Mouse (Mus musculus) liver, embryonic 14 days (tissue): ENCODE measurements around the gene Olfr804. TPM values are rescaled to one million over a fixed set of nuclear protein-coding genes. Genes with fewer than 3 reads are reported as not detected.

Source experiments
- polyA plus RNA-seq: library from polyadenylated mRNA; depleted of rRNA; stranded (reverse); fragments of >200 nt; gene quantifications from 2 replicates; pipeline ENCODE4 v1.2.3, GENCODE M21; 2012; rRNA removed

The Olfr804 gene
- not detected in 2 replicates for polyA plus RNA-seq

DNA sequence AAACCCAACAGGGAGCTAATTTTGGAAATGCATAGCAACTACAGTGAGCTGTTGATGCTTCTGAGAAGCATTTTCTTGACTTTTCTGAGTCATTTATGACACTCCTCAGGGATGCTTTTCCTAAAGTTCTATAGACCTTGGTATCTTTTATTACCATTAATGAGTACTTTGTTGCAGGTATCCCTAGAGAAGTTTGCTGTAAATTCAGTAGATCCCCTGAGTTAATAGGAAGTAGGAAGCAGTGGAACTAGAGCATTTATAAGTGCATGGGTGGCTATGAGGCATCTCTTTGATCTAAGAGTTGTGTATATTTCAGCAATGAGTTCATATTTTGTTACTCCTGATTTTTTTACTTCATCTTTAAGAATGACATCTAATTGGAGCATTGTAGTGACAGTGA, at the start of gene Olfr804:
Gene Olfr804, plus strand, starts transcription at position 301 of the 400 bp plus-strand sequence.

DNA sequence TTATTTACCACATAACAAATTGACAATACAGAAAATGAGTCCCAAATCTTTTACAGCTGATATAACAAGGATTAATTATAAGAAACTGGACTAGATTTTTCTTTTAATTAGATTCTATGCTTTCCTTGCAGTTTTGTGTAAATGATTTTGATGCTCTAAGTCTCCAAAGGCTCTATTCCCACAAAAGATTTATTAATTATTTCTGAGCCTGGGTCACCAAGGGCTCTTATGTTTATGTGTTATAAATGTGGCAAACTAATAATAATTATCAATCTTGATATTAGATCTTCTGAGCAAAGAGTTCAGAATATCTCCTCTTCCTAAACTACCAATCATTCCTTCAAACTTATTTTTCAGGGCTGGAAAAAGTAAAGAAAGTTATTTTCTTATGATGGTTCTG, 45.6 kb upstream of the Olfr804 start, which contains the start of gene Olfr800:
Gene Olfr800, plus strand, starts transcription at position 301 of the 400 bp plus-strand sequence.

DNA sequence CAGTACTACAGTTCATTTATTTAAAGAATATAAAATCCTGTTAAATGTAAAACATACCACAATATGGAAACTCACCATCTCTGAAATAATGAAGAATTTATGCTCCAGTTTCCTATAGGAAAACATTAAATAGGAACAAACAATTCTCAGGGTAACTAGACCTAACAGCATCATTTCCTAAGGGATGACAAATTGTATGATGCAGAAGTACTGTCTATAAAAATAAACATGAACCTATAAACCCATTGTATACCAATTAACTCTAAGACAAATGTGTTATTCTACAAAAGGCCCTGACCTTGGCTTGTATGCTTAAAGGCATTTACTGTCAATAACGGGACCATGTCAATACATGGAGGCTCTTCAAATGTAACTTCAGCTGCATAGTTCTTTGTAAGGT, 29.2 kb upstream of the Olfr804 start, which contains the start of gene Olfr801:
Gene Olfr801, minus strand, starts transcription at position 101 of the 400 bp plus-strand sequence.

DNA sequence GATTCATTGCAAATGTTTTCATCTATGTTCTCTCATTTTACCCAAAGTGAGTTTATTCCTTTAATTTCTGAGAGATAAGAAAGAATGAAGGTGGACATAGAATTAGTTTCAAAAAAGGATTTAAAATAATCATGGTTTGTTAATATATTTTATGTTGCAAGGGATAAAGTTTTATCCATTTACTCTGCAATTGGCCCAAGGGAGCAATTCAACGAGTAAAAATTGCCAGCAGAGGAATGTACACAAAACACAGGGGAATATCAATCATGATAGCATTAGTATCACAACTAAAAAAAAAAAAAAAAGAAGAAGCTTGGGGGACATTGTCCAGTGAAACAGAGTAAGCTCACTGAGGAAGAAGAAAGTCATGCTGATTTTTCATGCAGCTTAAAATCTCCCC, 14.9 kb upstream of the Olfr804 start, which contains the start of gene Olfr802:
Gene Olfr802, minus strand, starts transcription at position 101 of the 400 bp plus-strand sequence.

DNA sequence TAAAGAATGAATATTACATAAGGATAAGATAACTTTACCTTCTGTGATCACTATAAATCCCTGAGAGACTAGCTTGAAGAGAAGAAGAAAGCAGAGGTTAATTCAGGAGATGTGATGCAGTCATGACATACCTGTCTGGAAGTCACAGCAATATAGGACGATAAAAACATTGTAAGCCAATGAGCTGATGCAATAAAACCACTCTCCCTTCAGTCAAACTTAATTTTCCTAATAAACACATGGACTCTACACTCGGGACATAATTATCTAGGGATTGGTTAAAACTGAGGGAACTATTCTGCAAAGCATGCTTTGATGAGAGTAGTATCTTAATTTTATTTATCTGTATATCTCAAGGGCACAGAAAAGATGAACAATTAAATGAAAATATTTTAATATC, 8.8 kb upstream of the Olfr804 start, which contains the start of gene Olfr803:
Gene Olfr803, minus strand, starts transcription at position 101 of the 400 bp plus-strand sequence.

DNA sequence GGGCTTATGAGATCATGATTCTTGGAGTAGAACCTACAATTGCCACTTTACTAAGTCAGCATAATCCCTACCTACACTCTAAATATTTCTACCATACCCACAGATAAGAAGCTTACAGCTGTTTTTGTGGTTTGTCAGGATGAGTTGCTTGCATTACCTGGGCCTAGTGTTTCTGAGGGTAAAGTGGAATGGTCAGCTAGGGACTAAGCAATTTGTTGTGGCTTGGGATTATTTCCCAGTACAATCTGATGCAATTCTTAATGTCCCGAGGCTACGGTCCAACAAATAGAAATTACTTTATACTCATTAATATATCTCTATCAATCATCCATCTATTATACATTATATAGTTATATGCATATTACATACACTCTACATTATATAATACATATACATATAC, 26.3 kb downstream of the Olfr804 start, which contains the start of gene Olfr805:
Gene Olfr805, minus strand, starts transcription at position 101 of the 400 bp plus-strand sequence.

DNA sequence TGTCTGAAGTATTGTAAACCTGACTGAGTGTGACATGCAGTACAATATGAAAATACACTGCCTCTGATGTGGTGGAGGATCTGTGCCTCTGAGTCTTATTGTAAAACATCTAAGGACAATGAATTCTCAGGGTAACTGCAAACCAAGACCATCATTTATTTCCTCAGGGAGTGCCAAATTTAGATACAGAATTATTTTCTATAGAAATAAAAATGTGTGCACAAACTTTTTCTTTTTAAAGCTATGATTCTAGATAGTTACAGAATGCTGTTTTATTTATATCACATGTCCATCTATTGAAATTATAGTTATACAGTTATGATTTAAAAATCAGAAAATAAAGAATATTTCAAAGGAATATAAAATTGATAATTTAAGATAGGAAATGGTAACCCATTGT, 38.8 kb downstream of the Olfr804 start, which contains the start of gene Olfr806:
Gene Olfr806, minus strand, starts transcription at position 101 of the 400 bp plus-strand sequence.

DNA sequence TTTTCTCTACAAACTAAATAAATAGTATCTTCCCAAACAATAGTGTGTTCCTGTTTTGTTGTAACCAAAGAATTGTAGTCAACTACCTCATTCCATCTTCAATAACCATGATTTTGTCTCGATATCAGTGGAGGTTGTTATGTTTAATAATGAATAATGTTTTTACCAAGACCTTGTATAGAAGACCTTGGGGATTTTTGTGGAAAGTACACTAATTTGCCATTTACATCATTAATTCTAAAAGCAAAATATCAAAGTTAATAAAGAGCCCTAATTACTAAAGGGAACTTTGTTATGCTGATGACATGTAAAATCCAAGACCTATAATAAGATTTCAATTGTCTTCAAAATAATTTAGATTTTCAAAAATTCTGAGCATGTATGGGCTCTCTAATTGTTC, 54.7 kb downstream of the Olfr804 start, which contains the start of gene Olfr807:
Gene Olfr807, minus strand, starts transcription at position 101 of the 400 bp plus-strand sequence.

Other genes starting within 250 kb of the Olfr804 start
- gene Olfr787, start 241.3 kb upstream of the Olfr804 start, polyA plus RNA-seq: not detected in 2 replicates
- gene Olfr788, start 232.2 kb upstream of the Olfr804 start, polyA plus RNA-seq: not detected in 2 replicates
- gene Olfr789, start 218.5 kb upstream of the Olfr804 start, polyA plus RNA-seq: not detected in 2 replicates
- gene Olfr790, start 204.7 kb upstream of the Olfr804 start, polyA plus RNA-seq: not detected in 2 replicates
- not detected in 2 replicates for gene Olfr791, start 181.4 kb upstream of the Olfr804 start, polyA plus RNA-seq
- gene Olfr792, start 164.0 kb upstream of the Olfr804 start, polyA plus RNA-seq: not detected in 2 replicates
- gene Olfr794, start 135.6 kb upstream of the Olfr804 start, polyA plus RNA-seq: not detected in 2 replicates
- not detected in 2 replicates for gene Olfr796, start 90.6 kb upstream of the Olfr804 start, polyA plus RNA-seq
- gene Olfr798, start 75.3 kb upstream of the Olfr804 start, polyA plus RNA-seq: not detected in 2 replicates
- gene Olfr799, start 65.7 kb upstream of the Olfr804 start, polyA plus RNA-seq: not detected in 2 replicates
- gene Olfr800, start 45.5 kb upstream of the Olfr804 start, polyA plus RNA-seq: not detected in 2 replicates
- not detected in 2 replicates for gene Olfr801, start 29.3 kb upstream of the Olfr804 start, polyA plus RNA-seq
- not detected in 2 replicates for gene Olfr802, start 15.0 kb upstream of the Olfr804 start, polyA plus RNA-seq
- gene Olfr803, start 8.9 kb upstream of the Olfr804 start, polyA plus RNA-seq: not detected in 2 replicates
- not detected in 2 replicates for gene Olfr805, start 26.2 kb downstream of the Olfr804 start, polyA plus RNA-seq
- not detected in 2 replicates for gene Olfr806, start 38.7 kb downstream of the Olfr804 start, polyA plus RNA-seq
- not detected in 2 replicates for gene Olfr807, start 54.6 kb downstream of the Olfr804 start, polyA plus RNA-seq
- gene Olfr808, start 62.3 kb downstream of the Olfr804 start, polyA plus RNA-seq: not detected in 2 replicates
- gene Olfr809, start 71.4 kb downstream of the Olfr804 start, polyA plus RNA-seq: not detected in 2 replicates
- gene Olfr810, start 91.7 kb downstream of the Olfr804 start, polyA plus RNA-seq: not detected in 2 replicates
- gene Olfr811, start 101.2 kb downstream of the Olfr804 start, polyA plus RNA-seq: not detected in 2 replicates
- gene Olfr812, start 142.9 kb downstream of the Olfr804 start, polyA plus RNA-seq: not detected in 2 replicates
- gene Olfr813, start 152.2 kb downstream of the Olfr804 start, polyA plus RNA-seq: not detected in 2 replicates
- not detected in 2 replicates for gene Olfr814, start 176.6 kb downstream of the Olfr804 start, polyA plus RNA-seq
- not detected in 2 replicates for gene Olfr815, start 202.7 kb downstream of the Olfr804 start, polyA plus RNA-seq
- not detected in 2 replicates for gene Olfr816, start 212.4 kb downstream of the Olfr804 start, polyA plus RNA-seq
- gene Olfr818, start 245.9 kb downstream of the Olfr804 start, polyA plus RNA-seq: not detected in 2 replicates